ENCODE assay signal across 19 mouse cellular contexts in the genomic region with DNA sequence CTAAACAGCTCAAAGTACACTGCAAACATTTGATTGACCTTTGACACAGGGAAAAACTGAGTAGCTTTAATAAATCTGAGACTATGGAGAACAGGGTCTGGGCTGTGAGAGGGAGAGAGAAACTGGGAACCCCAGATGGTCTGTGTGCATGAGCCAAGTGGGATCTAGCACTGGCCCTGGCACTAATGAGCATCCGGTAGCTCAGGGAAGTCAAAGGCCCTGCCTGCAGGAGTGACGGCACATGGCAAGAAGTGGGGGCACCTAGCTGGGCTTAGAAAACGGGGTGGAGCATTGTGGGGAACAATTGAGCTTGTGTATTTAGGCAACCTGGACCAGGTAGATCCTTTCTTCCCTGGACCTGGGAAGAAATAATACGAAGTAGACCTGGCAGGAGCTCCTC. TPM values are rescaled to one million over a fixed set of nuclear protein-coding genes. Genes with fewer than 3 reads are reported as not detected.
DNase-seq lines count a peak whose midpoint lies in the region; ATAC-seq and TF ChIP-seq lines count a peak whose summit lies in the region.
"Had no signal": no experiment of that assay in that cellular context is flagged by ENCODE, and none has a peak within 500 bp of the region (broad histone marks: within the 10 kb centered on the region; RNA-seq: fewer than 3 reads in every experiment).

No protein-coding gene starts in this region.

- H3K36me3 ChIP-seq in intestine, embryonic 15.5 days = no peaks in the 10 kb centered on the region
- no peaks in the 10 kb centered on the region for H3K36me3 ChIP-seq in intestine, embryonic 16.5 days (ENCODE audit: control insufficient read depth, insufficient read depth, low read length)
- no peaks in the 10 kb centered on the region for H3K36me3 ChIP-seq in lung, embryonic 14.5 days (ENCODE audit: insufficient read depth)
- H3K36me3 ChIP-seq in intestine, postnatal 0 days (ENCODE audit: control insufficient read depth, insufficient read depth) = no peaks in the 10 kb centered on the region
- H3K36me3 ChIP-seq: embryonic facial prominence, embryonic 10.5 days; heart, embryonic 13.5 days had no signal

- no peaks in the 10 kb centered on the region for H3K9me3 ChIP-seq in intestine, embryonic 15.5 days
- H3K9me3 ChIP-seq in intestine, embryonic 16.5 days (ENCODE audit: control insufficient read depth, low read length) = no peaks in the 10 kb centered on the region
- H3K9me3 ChIP-seq in lung, embryonic 14.5 days (ENCODE audit: low read depth, low read length) = no peaks in the 10 kb centered on the region
- no peaks in the 10 kb centered on the region for H3K9me3 ChIP-seq in intestine, postnatal 0 days (ENCODE audit: control insufficient read depth)
- H3K9me3 ChIP-seq: embryonic facial prominence, embryonic 10.5 days; heart, embryonic 13.5 days had no signal

- no peaks in the 10 kb centered on the region for H3K27me3 ChIP-seq in intestine, embryonic 15.5 days (replicated peaks)
- no peaks in the 10 kb centered on the region for H3K27me3 ChIP-seq in intestine, embryonic 16.5 days (replicated peaks; ENCODE audit: control insufficient read depth, insufficient read depth, low read length)
- no peaks in the 10 kb centered on the region for H3K27me3 ChIP-seq in lung, embryonic 14.5 days (ENCODE audit: insufficient read depth, low read length)
- no peaks in the 10 kb centered on the region for H3K27me3 ChIP-seq in cerebellum, adult 2 months (ENCODE audit: control insufficient read depth, insufficient read depth, low read length)
- no peaks in the 10 kb centered on the region for H3K27me3 ChIP-seq in intestine, postnatal 0 days (replicated peaks; ENCODE audit: control insufficient read depth, insufficient read depth, low read length)
- H3K27me3 ChIP-seq: heart, embryonic 13.5 days had no signal

- no peak for TF ChIP-seq POLR2A in cerebellum, adult 2 months (IDR thresholded peaks at IDR 0.05; ENCODE audit: borderline replicate concordance, insufficient read depth, low read length)

- no peak for TF ChIP-seq CTCF in lung, embryonic 14.5 days (IDR thresholded peaks at IDR 0.05; ENCODE audit: low read depth)
- TF ChIP-seq CTCF in cerebellum, adult 2 months (IDR thresholded peaks at IDR 0.05; ENCODE audit: borderline replicate concordance, insufficient read depth, low read depth, low read length) = no peak
- no peak for TF ChIP-seq CTCF in intestine, postnatal 0 days (IDR thresholded peaks at IDR 0.05; ENCODE audit: low read depth)

- H3K4me2 ChIP-seq in intestine, embryonic 15.5 days (replicated peaks) = 0 out of 2 replicates have a peak overlapping the region, but pooled peaks have one; percentile 17
- H3K4me2 ChIP-seq in intestine, embryonic 16.5 days (ENCODE audit: low read depth, low read length) = no peak overlapping the region
- no peak overlapping the region for H3K4me2 ChIP-seq in lung, embryonic 14.5 days
- no peak overlapping the region for H3K4me2 ChIP-seq in intestine, postnatal 0 days (replicated peaks; ENCODE audit: low read depth)
- H3K4me2 ChIP-seq: heart, embryonic 13.5 days had no signal

- DNase-seq in lung, embryonic 14.5 days = no peak
- no peak for DNase-seq in lung, postnatal 10 days
- peak; percentile 47 to 64 for DNase-seq in cerebellum, adult 2 months
- no peak for DNase-seq in heart, adult 11 months
- no peak for DNase-seq in layer of hippocampus, postnatal 14 days (ENCODE audit: low spot score in 2 of 2)
- DNase-seq: adrenal gland, postnatal 36 days; B cell, adult 2 months; kidney, postnatal 4 days; layer of hippocampus, postnatal 36 days; thymus, postnatal 14 days had no signal

- 66% methylated on average over 4 of the region's 4 CpGs for WGBS in intestine, embryonic 15.5 days
- WGBS in intestine, embryonic 16.5 days = 67% methylated on average over 4 of the region's 4 CpGs
- 43% methylated on average over 4 of the region's 4 CpGs for WGBS in lung, embryonic 14.5 days
- 10% methylated on average over 4 of the region's 4 CpGs for WGBS in cerebellum, adult 2 months
- 47% methylated on average over 4 of the region's 4 CpGs for WGBS in intestine, postnatal 0 days

- H3K4me3 ChIP-seq in intestine, embryonic 15.5 days (replicated peaks) = no peak overlapping the region
- no peak overlapping the region for H3K4me3 ChIP-seq in intestine, embryonic 16.5 days (ENCODE audit: low read length)
- no peak overlapping the region for H3K4me3 ChIP-seq in lung, embryonic 14.5 days (ENCODE audit: low read depth, low read length)
- no peak overlapping the region for H3K4me3 ChIP-seq in cerebellum, adult 2 months (replicated peaks; ENCODE audit: insufficient read depth, low read depth, low read length)
- H3K4me3 ChIP-seq in intestine, postnatal 0 days (ENCODE audit: low read depth, low read length) = no peak overlapping the region
- H3K4me3 ChIP-seq: embryonic facial prominence, embryonic 10.5 days; heart, embryonic 13.5 days had no signal

- ATAC-seq in intestine, embryonic 15.5 days = peak; percentile 27; the same call in 1 of the 2 replicates
- ATAC-seq in intestine, embryonic 16.5 days = no peak
- peak; percentile 25; the same call in 1 of the 2 replicates for ATAC-seq in lung, embryonic 14.5 days (ENCODE audit: insufficient read depth)
- 0 out of 2 replicates have a peak, but pooled peaks have one; percentile 39 for ATAC-seq in intestine, postnatal 0 days
- ATAC-seq: forebrain, embryonic 16.5 days; hindbrain, postnatal 0 days had no signal

- H3K4me1 ChIP-seq in intestine, embryonic 15.5 days (replicated peaks) = peaks cover 27% of the 10 kb centered on the region
- H3K4me1 ChIP-seq in intestine, embryonic 16.5 days (ENCODE audit: control insufficient read depth, insufficient read depth, low read length) = peaks cover 24% of the 10 kb centered on the region
- H3K4me1 ChIP-seq in lung, embryonic 14.5 days (ENCODE audit: insufficient read depth) = no peaks in the 10 kb centered on the region
- H3K4me1 ChIP-seq in cerebellum, adult 2 months (ENCODE audit: control insufficient read depth, insufficient read depth, low read length) = peaks cover 19% of the 10 kb centered on the region
- peaks cover 10% of the 10 kb centered on the region for H3K4me1 ChIP-seq in intestine, postnatal 0 days (replicated peaks; ENCODE audit: control insufficient read depth, insufficient read depth, low read length)
- H3K4me1 ChIP-seq: heart, embryonic 13.5 days had no signal

- 0 out of 2 replicates have a peak overlapping the region, but pooled peaks have one; percentile 0 for H3K27ac ChIP-seq in intestine, embryonic 15.5 days
- no peak overlapping the region; the same call in 1 of the 2 replicates for H3K27ac ChIP-seq in intestine, embryonic 16.5 days (ENCODE audit: low read length)
- H3K27ac ChIP-seq in lung, embryonic 14.5 days (ENCODE audit: low read depth) = peak overlapping the region; percentile 13; the same call in 1 of the 2 replicates
- H3K27ac ChIP-seq in cerebellum, adult 2 months (ENCODE audit: insufficient read depth, low read length) = no peak overlapping the region
- H3K27ac ChIP-seq in intestine, postnatal 0 days (ENCODE audit: low read depth, low read length) = peak overlapping the region; percentile 6; the same call in 1 of the 2 replicates
- H3K27ac ChIP-seq: heart, embryonic 13.5 days; hindbrain, postnatal 0 days; liver, embryonic 14.5 days had no signal

- H3K9ac ChIP-seq in intestine, embryonic 15.5 days = no peak overlapping the region
- H3K9ac ChIP-seq in intestine, embryonic 16.5 days (ENCODE audit: low read depth, low read length) = no peak overlapping the region
- H3K9ac ChIP-seq in lung, embryonic 14.5 days = no peak overlapping the region
- H3K9ac ChIP-seq in intestine, postnatal 0 days (ENCODE audit: low read depth, low read length) = no peak overlapping the region
- H3K9ac ChIP-seq: heart, embryonic 13.5 days; liver, embryonic 14.5 days had no signal

RNA-seq across cellular contexts. Expression of a gene that starts 25.1 kb away (rescaled TPM):
- polyA plus RNA-seq in intestine, embryonic 15.5 days (2015; fragmentation: Nextera tagmentation; extraction: Ambion mirVana) = 6.3 and 6.5 TPM in 2 replicates
- 6.0 and 7.0 TPM in 2 replicates for polyA plus RNA-seq in intestine, embryonic 16.5 days (2015; fragmentation: Nextera tagmentation; extraction: Ambion mirVana)
- 4.4 and 4.9 TPM in 2 replicates for polyA plus RNA-seq in lung, embryonic 14.5 days (2014; fragmentation: Nextera tagmentation; extraction: Ambion mirVana)
- 13.9 and 16.1 TPM in 2 replicates for polyA plus RNA-seq in cerebellum, adult 2 months (2012; rRNA removed)
- polyA plus RNA-seq in intestine, postnatal 0 days (2015; fragmentation: Nextera tagmentation; extraction: Ambion mirVana) = 7.5 and 8.4 TPM in 2 replicates
- 10 to 100 TPM; 38.1 to 42.4 TPM for total RNA-seq in layer of hippocampus, postnatal 14 days (2021)
- total RNA-seq: granulocyte monocyte progenitor cell, adult 5-6 weeks had no signal

Comparison
In these comparisons a context has a peak if more than half of its experiments do, and no peak if none do; other contexts are left out.
1. H3K27ac ChIP-seq: peak in intestine, embryonic 15.5 days (single experiment), lung, embryonic 14.5 days (single experiment) and intestine, postnatal 0 days (single experiment); none in intestine, embryonic 16.5 days (single experiment) and cerebellum, adult 2 months (single experiment).
2. DNase-seq: peak in cerebellum, adult 2 months (2 of 2); none in lung, embryonic 14.5 days (single experiment), lung, postnatal 10 days (single experiment), heart, adult 11 months (single experiment) and layer of hippocampus, postnatal 14 days (0 of 2).